Mouse (Mus musculus) thymus, adult 2 months (tissue): ENCODE results near the gene Snd1.

ENCODE experiments used
- CTCF ChIP-seq: fragments of 200-500 bp; IDR thresholded peaks from 2 replicates; pipeline ENCODE4 v1.5.1; 2012; ENCODE audit warnings: mild to moderate bottlenecking, control low read depth, low read length, moderate library complexity, borderline replicate concordance; ENCODE audit not compliant: control insufficient read depth, poor library complexity, insufficient read depth; ENCODE audit errors: extremely low read depth
- POLR2A ChIP-seq: fragments of 200-500 bp; IDR thresholded peaks from 2 replicates; pipeline ENCODE4 v1.6.1; 2012; ENCODE audit warnings: mild to moderate bottlenecking, low read length, control low read depth, moderate library complexity; ENCODE audit not compliant: control insufficient read depth, poor library complexity, insufficient read depth; ENCODE audit errors: extremely low read depth

DNA sequence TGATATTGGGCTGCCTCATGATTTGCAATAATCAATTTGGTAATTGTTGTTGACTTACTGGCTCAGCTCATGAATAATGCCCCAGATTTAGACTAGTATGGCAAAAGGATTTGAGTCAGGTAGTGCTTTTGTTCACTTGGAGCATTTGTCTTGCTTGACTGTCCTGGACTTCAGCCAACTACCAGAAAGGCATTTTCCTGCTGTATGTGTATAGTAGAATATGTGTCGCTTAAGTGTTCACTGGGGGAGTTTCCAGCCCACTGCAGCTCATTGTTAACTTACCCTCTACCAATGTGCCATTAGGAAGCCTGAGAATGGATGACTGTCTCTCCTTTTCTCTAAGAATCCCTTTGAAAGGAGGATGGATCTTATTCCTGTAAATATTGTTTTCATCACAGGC is 268.6 kb downstream of the Snd1 start:
- TF ChIP-seq CTCF: no peak
- no peak for TF ChIP-seq POLR2A
